Mouse (Mus musculus) cerebellum, postnatal 36 days (tissue): ENCODE measurements around the gene Smarcd1.
"Not testable (repeated sequence)": the region's sequence is repeated elsewhere in the genome, so short reads cannot be mapped to it uniquely, and the experiment has no call there.

ENCODE experiments used
- DNase-seq, 2 experiments: peaks; one replicate each; pipeline ENCODE4 v3.0.0; 2021 to 2022; ENCODE audit warnings: mixed read lengths in 2 of 2

Smarcd1 gene

GRCm38 (mm10) chr15:99715982-99716746 is 14.2 kb downstream of the Smarcd1 start:
- no peak for DNase-seq

- peak in 1 of 2 experiments; percentile 38 for DNase-seq
Observed at GRCm38 (mm10) chr15:99716814-99717213, 14.9 kb downstream of the Smarcd1 start.

GRCm38 (mm10) chr15:99717386-99718334 is 15.7 kb downstream of the Smarcd1 start, which contains the start of gene Gpd1:
Gene Gpd1 (plus strand): TSS chr15:99717515.
- DNase-seq, result peak; percentile 81 to 84

- DNase-seq, result peak in 1 of 2 experiments; percentile 50
Observed at GRCm38 (mm10) chr15:99718461-99719021, 16.6 kb downstream of the Smarcd1 start.

- no peak for DNase-seq
Observed at GRCm38 (mm10) chr15:99719865-99720264, 17.9 kb downstream of the Smarcd1 start.

- no peak for DNase-seq
Observed at GRCm38 (mm10) chr15:99721921-99722743, 20.2 kb downstream of the Smarcd1 start.

- peak in 1 of 2 experiments; percentile 24 for DNase-seq
Observed at GRCm38 (mm10) chr15:99723120-99723514, 21.2 kb downstream of the Smarcd1 start.

- peak in 1 of 2 experiments; percentile 40 for DNase-seq
Observed at GRCm38 (mm10) chr15:99723515-99724291, 21.8 kb downstream of the Smarcd1 start.

- DNase-seq, result peak; percentile 56 to 65
Observed at GRCm38 (mm10) chr15:99724292-99725021, 22.5 kb downstream of the Smarcd1 start.

GRCm38 (mm10) chr15:99725341-99726155 is 23.6 kb downstream of the Smarcd1 start, which contains the start of gene Cox14:
Gene Cox14 (plus strand): TSS chr15:99725618.
- DNase-seq, result peak; percentile 95 to 98

- no peak for DNase-seq
Observed at GRCm38 (mm10) chr15:99726549-99726948, 24.6 kb downstream of the Smarcd1 start.

- not testable (repeated sequence) for DNase-seq
Observed at GRCm38 (mm10) chr15:99727039-99727438, 25.1 kb downstream of the Smarcd1 start.

- DNase-seq, result no peak
Observed at GRCm38 (mm10) chr15:99727525-99727924, 25.6 kb downstream of the Smarcd1 start.

GRCm38 (mm10) chr15:99728211-99728610 is 26.3 kb downstream of the Smarcd1 start:
- no peak for DNase-seq

GRCm38 (mm10) chr15:99729056-99729783 is 27.3 kb downstream of the Smarcd1 start:
- no peak for DNase-seq

- DNase-seq, result no peak
Observed at GRCm38 (mm10) chr15:99731167-99731566, 29.2 kb downstream of the Smarcd1 start.

GRCm38 (mm10) chr15:99731678-99732077 is 29.7 kb downstream of the Smarcd1 start:
- DNase-seq, result no peak

- no peak for DNase-seq
Observed at GRCm38 (mm10) chr15:99733186-99733585, 31.3 kb downstream of the Smarcd1 start.

GRCm38 (mm10) chr15:99735631-99736030 is 33.7 kb downstream of the Smarcd1 start:
- peak; percentile 97 to 100 for DNase-seq
